In the genomic region with DNA sequence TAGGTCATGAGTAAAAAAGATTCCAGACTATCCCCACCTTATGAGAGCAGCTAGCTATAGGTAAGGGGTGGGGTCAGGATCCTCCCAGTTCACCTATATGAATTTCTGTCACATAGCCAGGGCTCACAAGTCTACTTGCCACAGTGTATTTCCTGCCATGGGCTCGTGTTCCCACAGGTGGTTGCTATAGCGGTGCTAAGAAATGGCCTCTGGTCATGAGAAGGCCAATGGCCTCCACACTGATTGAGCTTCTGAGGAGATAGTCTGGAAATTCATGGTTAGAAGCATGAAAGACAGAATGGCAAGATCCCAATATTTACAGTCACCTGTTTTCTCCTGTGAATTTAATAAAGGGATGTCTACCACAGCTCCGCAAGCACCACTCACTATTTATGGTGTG, we compare ENCODE assay signal across 24 mouse cellular contexts.
A peak's percentile ranks its signal among the peaks of the same experiment; 100 is the strongest.
DNase-seq lines count a peak whose midpoint lies in the region; ATAC-seq lines count a peak whose summit lies in the region.
"Had no signal": no experiment of that assay in that cellular context is flagged by ENCODE, and none has a peak within 500 bp of the region (broad histone marks: within the 10 kb centered on the region; RNA-seq: fewer than 3 reads in every experiment).

No protein-coding gene starts in this region.

- no peak for DNase-seq in embryonic facial prominence, embryonic 10.5 days (ENCODE audit: low spot score)
- DNase-seq in limb, embryonic 10.5 days (ENCODE audit: low spot score), result no peak
- peak; percentile 64 for DNase-seq in midbrain, embryonic 11.5 days (ENCODE audit: low spot score, missing footprints)
- DNase-seq: adrenal gland, adult 8-10 months; adrenal gland, postnatal 14 days; adrenal gland, postnatal 36 days; B cell, adult 2 months; cerebellum, adult 11-12 months; cerebellum, adult 2 months; cerebellum, adult 9-10 months; cerebellum, postnatal 10 days; cerebellum, postnatal 25 days had no signal

- H3K4me3 ChIP-seq in embryonic facial prominence, embryonic 13.5 days, result no peak overlapping the region
- H3K4me3 ChIP-seq in embryonic facial prominence, embryonic 10.5 days, result no peak overlapping the region
- no peak overlapping the region for H3K4me3 ChIP-seq in limb, embryonic 12.5 days (replicated peaks)
- H3K4me3 ChIP-seq in limb, embryonic 10.5 days, result no peak overlapping the region
- H3K4me3 ChIP-seq in midbrain, embryonic 11.5 days (ENCODE audit: low read depth, low read length), result no peak overlapping the region
- H3K4me3 ChIP-seq in midbrain, embryonic 15.5 days, result no peak overlapping the region
- no peak overlapping the region for H3K4me3 ChIP-seq in limb, embryonic 13.5 days
- no peak overlapping the region for H3K4me3 ChIP-seq in intestine, embryonic 16.5 days (ENCODE audit: low read length)
- H3K4me3 ChIP-seq: forebrain, embryonic 13.5 days; forebrain, embryonic 15.5 days had no signal

- H3K4me1 ChIP-seq in embryonic facial prominence, embryonic 13.5 days, result peaks cover 35% of the 10 kb centered on the region
- peaks cover 59% of the 10 kb centered on the region for H3K4me1 ChIP-seq in embryonic facial prominence, embryonic 10.5 days
- peaks cover 49% of the 10 kb centered on the region for H3K4me1 ChIP-seq in limb, embryonic 12.5 days (replicated peaks)
- H3K4me1 ChIP-seq in limb, embryonic 10.5 days, result peaks cover 40% of the 10 kb centered on the region
- peaks cover 31% of the 10 kb centered on the region for H3K4me1 ChIP-seq in midbrain, embryonic 11.5 days (ENCODE audit: control insufficient read depth, insufficient read depth, low read length)
- peaks cover 34% of the 10 kb centered on the region for H3K4me1 ChIP-seq in midbrain, embryonic 15.5 days
- H3K4me1 ChIP-seq in limb, embryonic 13.5 days, result peaks cover 67% of the 10 kb centered on the region
- H3K4me1 ChIP-seq in intestine, embryonic 16.5 days (ENCODE audit: control insufficient read depth, insufficient read depth, low read length), result no peaks in the 10 kb centered on the region

- H3K4me2 ChIP-seq in embryonic facial prominence, embryonic 13.5 days, result no peak overlapping the region
- H3K4me2 ChIP-seq in limb, embryonic 12.5 days, result no peak overlapping the region
- H3K4me2 ChIP-seq in midbrain, embryonic 11.5 days, result no peak overlapping the region
- H3K4me2 ChIP-seq in midbrain, embryonic 15.5 days, result no peak overlapping the region
- no peak overlapping the region for H3K4me2 ChIP-seq in limb, embryonic 13.5 days (replicated peaks)
- no peak overlapping the region for H3K4me2 ChIP-seq in intestine, embryonic 16.5 days (ENCODE audit: low read depth, low read length)
- H3K4me2 ChIP-seq: forebrain, embryonic 13.5 days; forebrain, embryonic 15.5 days had no signal

- H3K27me3 ChIP-seq in embryonic facial prominence, embryonic 13.5 days, result no peaks in the 10 kb centered on the region
- no peaks in the 10 kb centered on the region for H3K27me3 ChIP-seq in embryonic facial prominence, embryonic 10.5 days (replicated peaks; ENCODE audit: low read depth, poor library complexity, severe bottlenecking)
- no peaks in the 10 kb centered on the region for H3K27me3 ChIP-seq in limb, embryonic 12.5 days
- no peaks in the 10 kb centered on the region for H3K27me3 ChIP-seq in limb, embryonic 10.5 days (ENCODE audit: low read depth, poor library complexity, severe bottlenecking)
- H3K27me3 ChIP-seq in midbrain, embryonic 11.5 days (ENCODE audit: control insufficient read depth, insufficient read depth, low read length), result no peaks in the 10 kb centered on the region
- H3K27me3 ChIP-seq in midbrain, embryonic 15.5 days (replicated peaks), result no peaks in the 10 kb centered on the region
- no peaks in the 10 kb centered on the region for H3K27me3 ChIP-seq in limb, embryonic 13.5 days
- H3K27me3 ChIP-seq in intestine, embryonic 16.5 days (replicated peaks; ENCODE audit: control insufficient read depth, insufficient read depth, low read length), result no peaks in the 10 kb centered on the region
- H3K27me3 ChIP-seq: CH12.LX; forebrain, embryonic 13.5 days; forebrain, embryonic 15.5 days; Patski had no signal

- H3K9ac ChIP-seq in embryonic facial prominence, embryonic 13.5 days, result no peak overlapping the region
- no peak overlapping the region for H3K9ac ChIP-seq in limb, embryonic 12.5 days (replicated peaks)
- H3K9ac ChIP-seq in midbrain, embryonic 11.5 days (ENCODE audit: low read length), result no peak overlapping the region
- no peak overlapping the region for H3K9ac ChIP-seq in midbrain, embryonic 15.5 days
- no peak overlapping the region for H3K9ac ChIP-seq in limb, embryonic 13.5 days
- H3K9ac ChIP-seq in intestine, embryonic 16.5 days (ENCODE audit: low read depth, low read length), result no peak overlapping the region
- H3K9ac ChIP-seq: forebrain, embryonic 13.5 days; forebrain, embryonic 15.5 days had no signal

- H3K9me3 ChIP-seq in embryonic facial prominence, embryonic 13.5 days, result no peaks in the 10 kb centered on the region
- H3K9me3 ChIP-seq in embryonic facial prominence, embryonic 10.5 days, result no peaks in the 10 kb centered on the region
- no peaks in the 10 kb centered on the region for H3K9me3 ChIP-seq in limb, embryonic 12.5 days
- H3K9me3 ChIP-seq in limb, embryonic 10.5 days (replicated peaks), result no peaks in the 10 kb centered on the region
- H3K9me3 ChIP-seq in midbrain, embryonic 11.5 days (ENCODE audit: control insufficient read depth, low read length), result no peaks in the 10 kb centered on the region
- H3K9me3 ChIP-seq in midbrain, embryonic 15.5 days, result no peaks in the 10 kb centered on the region
- no peaks in the 10 kb centered on the region for H3K9me3 ChIP-seq in limb, embryonic 13.5 days
- H3K9me3 ChIP-seq in intestine, embryonic 16.5 days (ENCODE audit: control insufficient read depth, low read length), result no peaks in the 10 kb centered on the region
- H3K9me3 ChIP-seq: forebrain, embryonic 13.5 days; forebrain, embryonic 15.5 days had no signal

- H3K36me3 ChIP-seq in embryonic facial prominence, embryonic 13.5 days, result no peaks in the 10 kb centered on the region
- no peaks in the 10 kb centered on the region for H3K36me3 ChIP-seq in embryonic facial prominence, embryonic 10.5 days (replicated peaks)
- H3K36me3 ChIP-seq in limb, embryonic 12.5 days, result peaks cover 2% of the 10 kb centered on the region; the same call in 1 of the 2 replicates
- no peaks in the 10 kb centered on the region for H3K36me3 ChIP-seq in limb, embryonic 10.5 days
- no peaks in the 10 kb centered on the region for H3K36me3 ChIP-seq in midbrain, embryonic 11.5 days (ENCODE audit: control insufficient read depth, insufficient read depth, low read length)
- no peaks in the 10 kb centered on the region for H3K36me3 ChIP-seq in midbrain, embryonic 15.5 days (replicated peaks)
- H3K36me3 ChIP-seq in limb, embryonic 13.5 days, result no peaks in the 10 kb centered on the region
- H3K36me3 ChIP-seq in intestine, embryonic 16.5 days (ENCODE audit: control insufficient read depth, insufficient read depth, low read length), result no peaks in the 10 kb centered on the region
- H3K36me3 ChIP-seq: forebrain, embryonic 15.5 days; G1E had no signal

- ATAC-seq in embryonic facial prominence, embryonic 13.5 days (ENCODE audit: insufficient number of reproducible peaks, insufficient read depth, low FRiP score, low TSS enrichment, low read depth), result no peak
- ATAC-seq in limb, embryonic 12.5 days (ENCODE audit: insufficient number of reproducible peaks, insufficient read depth, low FRiP score, low TSS enrichment, low read depth), result no peak
- ATAC-seq in midbrain, embryonic 11.5 days (ENCODE audit: low FRiP score), result no peak
- ATAC-seq in midbrain, embryonic 15.5 days (replicated peaks), result no peak
- ATAC-seq in limb, embryonic 13.5 days (ENCODE audit: low FRiP score, low read depth), result no peak
- no peak for ATAC-seq in intestine, embryonic 16.5 days
- ATAC-seq: activated CD4-positive, CD25-positive, alpha-beta regulatory T cell, adult 4 months; CD4-positive, CD25-positive, alpha-beta regulatory T cell, adult 4 months; forebrain, embryonic 13.5 days; Patski had no signal

- 83% methylated on average over 3 of the region's 3 CpGs for WGBS in embryonic facial prominence, embryonic 13.5 days
- 87% methylated on average over 3 of the region's 3 CpGs for WGBS in embryonic facial prominence, embryonic 10.5 days
- 83% methylated on average over 3 of the region's 3 CpGs for WGBS in limb, embryonic 12.5 days
- 94% methylated on average over 3 of the region's 3 CpGs for WGBS in limb, embryonic 10.5 days
- 95% methylated on average over 3 of the region's 3 CpGs for WGBS in midbrain, embryonic 11.5 days
- 96% methylated on average over 3 of the region's 3 CpGs for WGBS in midbrain, embryonic 15.5 days
- WGBS in limb, embryonic 13.5 days, result 83% methylated on average over 3 of the region's 3 CpGs
- WGBS in intestine, embryonic 16.5 days, result 91% methylated on average over 3 of the region's 3 CpGs

- H3K27ac ChIP-seq in embryonic facial prominence, embryonic 13.5 days, result 0 out of 2 replicates have a peak overlapping the region, but pooled peaks have one; percentile 16
- no peak overlapping the region for H3K27ac ChIP-seq in embryonic facial prominence, embryonic 10.5 days (replicated peaks)
- H3K27ac ChIP-seq in limb, embryonic 12.5 days, result 0 out of 2 replicates have a peak overlapping the region, but pooled peaks have one; percentile 4
- no peak overlapping the region for H3K27ac ChIP-seq in limb, embryonic 10.5 days
- no peak overlapping the region for H3K27ac ChIP-seq in midbrain, embryonic 11.5 days (ENCODE audit: low read depth, low read length)
- no peak overlapping the region for H3K27ac ChIP-seq in midbrain, embryonic 15.5 days
- 0 out of 2 replicates have a peak overlapping the region, but pooled peaks have one; percentile 28 for H3K27ac ChIP-seq in limb, embryonic 13.5 days
- no peak overlapping the region for H3K27ac ChIP-seq in intestine, embryonic 16.5 days (ENCODE audit: low read length)
- H3K27ac ChIP-seq: forebrain, embryonic 13.5 days; forebrain, embryonic 15.5 days had no signal

Comparison
In these comparisons a context has a peak if more than half of its experiments do, and no peak if none do; other contexts are left out.
1. H3K27ac ChIP-seq: peak in embryonic facial prominence, embryonic 13.5 days (single experiment), limb, embryonic 12.5 days (single experiment) and limb, embryonic 13.5 days (single experiment); none in embryonic facial prominence, embryonic 10.5 days (single experiment), limb, embryonic 10.5 days (single experiment), midbrain, embryonic 11.5 days (single experiment), midbrain, embryonic 15.5 days (single experiment) and intestine, embryonic 16.5 days (single experiment).